Mouse (Mus musculus): Measurements from ENCODE around the gene Dnajc15.

Dnajc15 gene

GRCm38 (mm10) chr14:77860841-77861560 lies 13.9 kb downstream of the Dnajc15 start:
- DNase-seq (ENCODE audit: low spot score): no peak

- no peak for DNase-seq (ENCODE audit: low spot score)
These were observed 15.0 kb downstream of the Dnajc15 start for GRCm38 (mm10) chr14:77859894-77860293.

- no peak for DNase-seq (ENCODE audit: low spot score)
These were observed 21.0 kb downstream of the Dnajc15 start for GRCm38 (mm10) chr14:77853951-77854350.

- DNase-seq (ENCODE audit: low spot score): no peak
These were observed 25.1 kb downstream of the Dnajc15 start for GRCm38 (mm10) chr14:77849852-77850251.

- no peak for DNase-seq (ENCODE audit: low spot score)
These were observed 26.6 kb downstream of the Dnajc15 start for GRCm38 (mm10) chr14:77848349-77848748.

- no peak for DNase-seq (ENCODE audit: low spot score)
These were observed 28.7 kb downstream of the Dnajc15 start for GRCm38 (mm10) chr14:77846206-77846605.

- no peak for DNase-seq (ENCODE audit: low spot score)
These were observed 29.4 kb downstream of the Dnajc15 start for GRCm38 (mm10) chr14:77845479-77845878.

GRCm38 (mm10) chr14:77840574-77840973 lies 34.4 kb downstream of the Dnajc15 start:
- DNase-seq (ENCODE audit: low spot score): no peak

- no peak for DNase-seq (ENCODE audit: low spot score)
These were observed 34.8 kb downstream of the Dnajc15 start for GRCm38 (mm10) chr14:77840078-77840477.

- no peak for DNase-seq (ENCODE audit: low spot score)
These were observed 38.1 kb downstream of the Dnajc15 start for GRCm38 (mm10) chr14:77836794-77837193.

GRCm38 (mm10) chr14:77832359-77832758 lies 42.6 kb downstream of the Dnajc15 start:
- DNase-seq (ENCODE audit: low spot score): no peak

GRCm38 (mm10) chr14:77831936-77832335 lies 43.0 kb downstream of the Dnajc15 start:
- no peak for DNase-seq (ENCODE audit: low spot score)

GRCm38 (mm10) chr14:77829673-77830072 lies 45.3 kb downstream of the Dnajc15 start:
- DNase-seq (ENCODE audit: low spot score): no peak

- DNase-seq (ENCODE audit: low spot score): no peak
These were observed 49.0 kb downstream of the Dnajc15 start for GRCm38 (mm10) chr14:77825891-77826290.

- DNase-seq (ENCODE audit: low spot score): no peak
These were observed 49.8 kb downstream of the Dnajc15 start for GRCm38 (mm10) chr14:77825121-77825520.

GRCm38 (mm10) chr14:77819841-77820240 lies 55.1 kb downstream of the Dnajc15 start:
- no peak for DNase-seq (ENCODE audit: low spot score)

GRCm38 (mm10) chr14:77817561-77817960 lies 57.4 kb downstream of the Dnajc15 start:
- DNase-seq (ENCODE audit: low spot score): no peak

- no peak for DNase-seq (ENCODE audit: low spot score)
These were observed 60.0 kb downstream of the Dnajc15 start for GRCm38 (mm10) chr14:77814935-77815334.

GRCm38 (mm10) chr14:77812890-77813289 lies 62.0 kb downstream of the Dnajc15 start:
- DNase-seq (ENCODE audit: low spot score): no peak

GRCm38 (mm10) chr14:77811466-77811865 lies 63.5 kb downstream of the Dnajc15 start:
- no peak for DNase-seq (ENCODE audit: low spot score)

- DNase-seq (ENCODE audit: low spot score): no peak
These were observed 67.1 kb downstream of the Dnajc15 start for GRCm38 (mm10) chr14:77807836-77808235.

GRCm38 (mm10) chr14:77806345-77806744 lies 68.6 kb downstream of the Dnajc15 start:
- no peak for DNase-seq (ENCODE audit: low spot score)

- DNase-seq (ENCODE audit: low spot score): no peak
These were observed 72.7 kb downstream of the Dnajc15 start for GRCm38 (mm10) chr14:77802268-77802630.

GRCm38 (mm10) chr14:77801571-77802267 lies 73.2 kb downstream of the Dnajc15 start:
- no peak for DNase-seq (ENCODE audit: low spot score)

All from urinary bladder, postnatal 25 days (tissue).